Mouse (Mus musculus) kidney, adult 2 months (tissue): Measurements from ENCODE around the gene Rnf123.

ENCODE experiments used
- CTCF ChIP-seq: fragments of 200-500 bp; conservative IDR thresholded peaks from 2 replicates; pipeline ENCODE4 v1.5.1; 2011; ENCODE audit warnings: low read depth, mild to moderate bottlenecking, control low read depth, low read length, moderate library complexity, mixed read lengths; ENCODE audit not compliant: insufficient read depth, insufficient read length
- POLR2A ChIP-seq: fragments of 200-500 bp; IDR thresholded peaks from one replicate; pipeline ENCODE4 v1.6.1; 2011; ENCODE audit warnings: low read depth, low read length, control low read depth

- TF ChIP-seq POLR2A, result no peak
- TF ChIP-seq CTCF, result no peak
Observed at GRCm38 (mm10) chr9:108069529-108069928, 13.6 kb downstream of the Rnf123 start.
